Mouse (Mus musculus): ENCODE measurements around the gene Igf2bp2.

Igf2bp2 gene

DNA sequence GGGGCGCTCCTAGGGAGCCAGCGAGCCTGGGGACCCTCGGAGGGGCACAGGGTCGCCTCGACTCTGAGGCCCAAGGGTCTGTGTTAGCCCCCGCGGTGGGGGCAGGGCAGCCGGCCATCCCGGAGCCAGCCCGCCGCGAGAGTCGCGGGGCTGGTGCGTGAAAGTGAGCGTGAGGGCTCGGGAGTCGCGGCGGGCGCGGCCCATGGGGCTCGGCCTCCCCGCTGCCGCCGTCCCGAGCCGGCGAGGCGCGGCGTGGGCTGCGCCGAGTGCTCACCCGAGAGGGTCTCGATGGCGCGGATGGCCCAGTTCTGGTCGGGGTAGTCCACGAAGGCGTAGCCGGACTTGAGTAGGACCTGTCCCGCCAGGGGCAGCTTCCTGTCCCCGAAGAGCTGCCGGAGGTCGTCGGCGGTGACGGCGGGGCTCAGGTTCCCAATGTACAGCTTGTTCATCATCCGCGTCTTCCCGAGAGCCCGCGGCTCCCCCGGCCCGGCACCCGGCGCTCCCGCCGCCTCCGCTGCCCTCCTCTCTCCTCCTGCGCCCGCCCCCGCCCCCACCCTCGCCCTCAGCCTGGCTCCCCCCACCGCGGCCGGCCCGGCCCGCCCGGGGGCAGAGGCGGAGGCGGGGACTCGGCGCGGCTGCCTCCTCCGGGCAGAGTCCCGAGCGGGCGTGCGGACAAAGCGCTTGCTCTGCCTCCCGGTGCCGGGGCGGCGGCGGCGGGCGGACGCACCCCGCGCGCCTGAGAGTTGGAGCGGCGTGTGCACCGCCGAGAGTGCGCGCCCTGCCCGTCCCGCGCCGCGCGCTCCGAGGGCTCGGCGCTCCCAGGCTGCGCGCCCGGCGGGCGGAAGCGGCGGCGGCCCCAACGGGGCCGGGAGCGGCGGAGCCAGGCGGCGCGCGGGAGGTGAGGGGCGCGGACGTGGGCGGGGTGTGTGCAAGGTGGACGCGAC is at the start of gene Igf2bp2:
Gene Igf2bp2 (minus strand): TSS at position 788 of the 944 bp plus-strand sequence.
- DNase-seq (ENCODE audit: low spot score in 2 of 2) = peak; percentile 53 to 69

GRCm38 (mm10) chr16:22203501-22203900 is 40.4 kb upstream of the Igf2bp2 start:
- DNase-seq (ENCODE audit: low spot score in 2 of 2) = no peak

GRCm38 (mm10) chr16:22201858-22202257 is 38.8 kb upstream of the Igf2bp2 start:
- no peak for DNase-seq (ENCODE audit: low spot score in 2 of 2)

DNA sequence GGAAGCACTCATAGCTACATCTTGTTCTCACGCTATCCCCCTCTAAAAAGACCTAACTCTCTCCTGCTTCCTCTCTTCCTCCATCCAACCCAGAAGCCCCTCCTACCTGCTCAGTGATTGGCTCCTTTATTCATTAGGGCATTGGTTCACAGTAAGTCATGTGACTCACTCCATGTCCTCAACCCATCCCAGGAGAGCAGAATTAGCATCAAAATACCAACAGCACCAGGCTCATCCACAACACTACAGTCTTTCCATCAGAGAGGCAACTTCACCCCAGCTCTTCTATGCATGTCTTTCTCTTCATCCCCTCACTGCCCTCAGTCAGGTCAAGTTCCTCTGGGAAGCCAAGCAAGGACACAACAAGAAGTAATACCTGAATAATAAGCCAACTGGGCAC is 37.4 kb upstream of the Igf2bp2 start:
- no peak for DNase-seq (ENCODE audit: low spot score in 2 of 2)

DNA sequence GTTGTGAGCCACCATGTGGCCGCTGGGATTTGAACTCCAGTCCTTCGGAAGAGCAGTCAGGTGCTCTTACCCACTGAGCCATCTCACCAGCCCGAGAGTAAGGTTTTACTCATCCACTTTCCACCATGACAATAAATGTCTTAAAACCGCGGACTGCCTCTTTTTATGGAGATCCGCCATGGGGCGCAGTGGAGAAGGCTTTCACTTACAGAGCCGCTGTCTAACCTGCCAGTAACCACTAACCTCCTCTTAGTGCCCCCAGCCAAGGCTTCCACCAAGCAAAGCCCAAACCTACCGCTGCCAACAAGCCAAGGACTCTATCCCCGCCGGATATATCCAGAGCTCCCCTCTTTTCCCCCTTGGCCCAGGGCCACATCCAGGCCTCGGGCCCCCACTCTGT is 24.3 kb upstream of the Igf2bp2 start:
- no peak for DNase-seq (ENCODE audit: low spot score in 2 of 2)

- DNase-seq (ENCODE audit: low spot score in 2 of 2) = no peak
Observed at GRCm38 (mm10) chr16:22185411-22185810, 22.3 kb upstream of the Igf2bp2 start.

DNA sequence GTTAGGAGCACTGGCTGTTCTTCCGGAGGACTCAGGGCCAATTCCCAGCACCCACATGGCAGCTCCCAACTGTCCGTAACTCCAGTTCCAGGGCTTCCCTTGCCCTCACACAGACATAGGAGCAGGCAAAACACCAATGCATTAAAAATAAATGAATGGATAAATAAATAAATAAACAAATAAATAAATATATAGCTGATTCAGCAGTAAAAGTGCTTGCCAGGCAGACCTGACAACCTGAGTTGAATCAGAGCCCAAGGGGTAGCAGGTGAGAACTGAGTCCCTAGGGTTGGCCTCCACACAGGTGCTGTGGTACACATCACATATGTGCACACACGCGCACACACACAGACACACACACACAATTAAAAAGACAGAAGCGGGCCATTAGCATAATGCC is 21.0 kb upstream of the Igf2bp2 start:
- no peak for DNase-seq (ENCODE audit: low spot score in 2 of 2)

DNA sequence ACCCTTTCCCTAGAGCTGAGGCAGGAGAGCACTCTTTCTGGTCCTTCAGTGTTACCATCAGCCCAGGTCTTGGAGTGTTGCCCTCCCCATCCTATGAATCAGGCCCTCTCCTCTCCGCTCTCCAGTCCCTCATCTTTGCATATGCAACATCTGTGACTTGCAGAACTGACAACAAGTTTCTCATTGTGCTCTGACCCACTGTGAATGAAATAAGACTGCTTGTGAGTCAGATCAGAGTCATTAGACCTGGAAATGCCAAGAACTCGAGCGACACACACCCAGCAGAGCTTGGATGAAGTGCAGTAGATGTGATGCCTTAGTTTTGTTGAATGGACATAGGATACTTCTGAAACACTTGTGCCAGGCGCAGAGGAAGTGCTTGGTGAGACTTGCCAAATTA is 19.2 kb upstream of the Igf2bp2 start:
- no peak for DNase-seq (ENCODE audit: low spot score in 2 of 2)

- no peak for DNase-seq (ENCODE audit: low spot score in 2 of 2)
Observed at GRCm38 (mm10) chr16:22178793-22179192, 15.7 kb upstream of the Igf2bp2 start.

GRCm38 (mm10) chr16:22177999-22178398 is 14.9 kb upstream of the Igf2bp2 start:
- DNase-seq (ENCODE audit: low spot score in 2 of 2) = no peak

DNA sequence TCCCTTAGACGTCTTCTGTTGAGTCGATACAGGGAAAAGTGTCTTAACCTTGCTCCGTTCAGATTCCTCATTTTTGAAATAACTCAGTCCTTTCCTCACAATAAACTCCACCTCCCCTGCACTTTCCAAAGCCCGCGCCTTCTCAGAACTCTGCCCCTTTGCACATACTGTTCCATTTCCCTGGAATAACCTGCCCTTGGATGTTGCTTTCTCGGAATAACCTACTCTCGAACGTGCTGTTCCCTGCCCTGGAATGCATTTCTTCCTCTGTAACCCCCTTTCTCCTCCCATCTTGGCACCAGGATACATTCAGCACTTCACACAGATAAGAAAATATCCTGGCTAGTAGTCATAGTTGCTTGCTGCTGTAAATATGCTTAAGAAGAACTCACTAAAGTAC is 5.6 kb upstream of the Igf2bp2 start:
- DNase-seq (ENCODE audit: low spot score in 2 of 2) = peak in 1 of 2 experiments; percentile 2

- no peak for DNase-seq (ENCODE audit: low spot score in 2 of 2)
Observed at GRCm38 (mm10) chr16:22165556-22165955, 2.5 kb upstream of the Igf2bp2 start.

DNA sequence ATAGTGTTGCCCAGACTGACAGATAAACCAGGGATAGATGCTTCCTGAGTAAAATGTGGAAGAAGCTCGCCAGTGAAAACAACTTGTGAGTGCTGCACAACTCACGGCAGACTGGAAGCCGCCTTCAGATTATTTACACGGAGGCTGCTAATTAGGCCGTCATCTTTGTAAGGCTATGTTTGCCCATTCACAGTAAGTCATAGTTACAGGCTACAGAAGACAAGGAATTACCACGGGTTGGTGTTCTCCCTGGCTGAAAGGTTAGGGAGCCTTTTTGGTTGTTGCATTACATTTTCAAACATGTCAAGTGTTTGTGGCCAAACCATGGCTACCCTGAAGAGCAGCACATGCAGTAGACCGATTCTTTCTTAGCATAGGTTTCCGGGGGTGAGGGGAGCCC is 1.3 kb upstream of the Igf2bp2 start:
- DNase-seq (ENCODE audit: low spot score in 2 of 2) = no peak

- DNase-seq (ENCODE audit: low spot score in 2 of 2) = peak; percentile 27 to 38
Observed at GRCm38 (mm10) chr16:22163456-22163851, 355 bp upstream of the Igf2bp2 start.

- DNase-seq (ENCODE audit: low spot score in 2 of 2) = peak in 1 of 2 experiments; percentile 17
Observed at GRCm38 (mm10) chr16:22162066-22162511, 1.0 kb downstream of the Igf2bp2 start.

DNA sequence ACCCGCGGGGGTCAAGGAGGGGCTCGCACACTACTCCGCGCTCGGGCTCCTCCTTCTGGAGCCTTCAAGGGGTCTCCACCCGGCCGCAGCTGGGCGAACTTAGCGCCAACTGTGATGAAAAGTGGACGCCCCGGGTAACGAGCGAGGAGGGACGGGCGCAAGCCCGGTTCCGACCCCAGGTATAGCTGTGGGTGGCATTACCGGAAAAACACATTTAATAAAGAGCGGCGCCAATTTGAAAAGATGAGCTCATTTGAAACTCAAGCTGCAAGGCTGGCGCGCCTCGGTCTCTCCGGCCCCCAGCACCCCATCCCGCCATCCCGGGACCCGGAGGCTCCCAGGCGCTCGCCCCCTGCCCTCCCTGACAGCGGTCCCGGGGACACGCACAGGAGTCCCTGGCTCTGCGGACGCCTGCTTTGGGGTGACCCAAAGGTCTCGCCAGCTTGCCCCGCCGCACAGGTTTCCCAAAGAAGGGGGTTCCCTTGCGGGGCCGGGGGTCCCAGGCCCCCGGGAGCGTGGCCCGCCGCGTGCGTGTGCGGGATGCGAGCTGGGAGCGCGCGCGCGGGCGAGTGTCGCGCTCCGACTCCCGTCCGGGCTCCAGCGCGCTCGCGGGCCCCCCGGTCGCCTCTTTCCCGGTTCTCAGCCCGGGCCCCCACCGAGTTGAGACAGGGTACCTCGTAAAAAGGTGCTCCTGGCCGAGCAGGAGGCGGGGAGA is 1.6 kb downstream of the Igf2bp2 start:
- peak in 1 of 2 experiments; percentile 21 for DNase-seq (ENCODE audit: low spot score in 2 of 2)

DNA sequence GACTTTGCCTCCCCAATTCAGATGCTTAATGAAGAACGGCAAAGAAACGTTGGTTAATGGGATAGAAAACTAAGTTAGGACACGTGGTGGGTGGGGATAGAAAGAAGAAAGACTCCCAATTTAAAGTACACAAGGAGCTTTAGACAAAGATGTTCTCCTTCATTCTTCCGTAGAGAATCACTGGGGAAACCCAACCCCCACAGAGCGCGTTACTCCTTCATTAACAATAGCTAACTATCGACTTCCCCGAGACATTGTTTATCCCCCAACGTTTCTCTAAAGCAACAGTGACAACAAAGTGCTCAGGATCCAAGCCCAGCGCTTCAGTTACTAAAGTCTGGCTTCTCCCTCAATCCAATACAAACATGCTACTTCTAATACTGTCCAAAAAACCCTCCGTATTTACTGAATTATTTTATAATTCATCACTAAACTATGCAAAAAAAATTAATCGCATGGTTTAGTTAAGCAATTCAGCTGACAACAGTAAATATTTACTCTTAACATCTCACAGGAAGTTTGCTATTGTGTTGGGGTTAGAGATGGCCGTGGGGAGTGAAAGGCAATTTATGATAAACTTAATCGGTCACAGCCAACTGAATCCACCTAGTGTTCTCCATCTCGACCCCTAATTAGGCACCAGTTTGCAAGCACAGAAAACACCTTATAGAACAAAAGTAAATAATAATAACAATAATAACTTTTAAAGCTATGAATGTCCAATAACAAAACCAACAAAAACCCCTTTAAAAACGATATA is 2.5 kb downstream of the Igf2bp2 start:
- DNase-seq (ENCODE audit: low spot score in 2 of 2) = no peak

DNA sequence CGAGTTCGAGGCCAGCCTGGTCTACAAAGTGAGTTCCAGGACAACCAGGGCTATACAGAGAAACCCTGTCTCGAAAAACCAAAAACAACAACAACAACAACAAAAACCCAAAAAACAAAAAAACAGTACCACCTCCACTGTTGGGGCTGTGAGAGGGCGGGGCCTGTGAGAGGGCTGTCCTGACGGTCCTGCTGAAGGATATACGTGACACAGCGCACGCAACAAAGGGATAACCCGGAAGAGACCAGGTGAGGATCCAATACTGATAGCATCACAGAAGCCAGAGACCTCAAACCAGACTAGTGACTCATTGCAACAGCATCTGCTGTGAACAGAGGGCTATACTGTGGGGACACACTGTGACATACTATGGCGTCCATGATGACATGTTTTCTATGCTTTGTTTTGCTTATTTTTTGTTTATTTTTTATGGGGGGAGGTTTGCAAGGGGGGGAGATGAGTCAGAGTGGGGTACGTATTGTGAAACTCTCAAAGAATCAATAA is 10.1 kb downstream of the Igf2bp2 start:
- DNase-seq (ENCODE audit: low spot score in 2 of 2) = no peak

- peak; percentile 8 to 27 for DNase-seq (ENCODE audit: low spot score in 2 of 2)
Observed at GRCm38 (mm10) chr16:22151706-22152315, 11.3 kb downstream of the Igf2bp2 start.

DNA sequence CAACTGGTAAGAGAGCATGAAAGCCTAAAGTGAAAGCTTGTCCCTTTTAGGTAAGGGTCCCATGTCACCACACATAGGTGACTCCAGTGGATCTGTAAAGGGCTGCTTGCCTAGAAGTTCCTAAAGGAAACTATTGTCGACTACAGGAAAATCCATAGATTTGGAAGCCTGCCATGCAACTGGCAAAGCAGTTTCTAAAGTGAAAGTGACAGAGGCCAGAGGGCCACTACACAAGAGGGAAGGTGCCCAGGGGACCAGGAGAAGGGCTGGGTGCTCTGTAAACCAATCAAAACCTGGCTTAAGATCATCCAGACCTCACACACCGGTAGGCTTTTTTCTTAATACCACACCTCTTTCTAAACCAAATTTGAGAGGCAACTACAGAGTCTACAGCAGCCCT is 12.7 kb downstream of the Igf2bp2 start:
- DNase-seq (ENCODE audit: low spot score in 2 of 2) = no peak

- no peak for DNase-seq (ENCODE audit: low spot score in 2 of 2)
Observed at GRCm38 (mm10) chr16:22149659-22150345, 13.3 kb downstream of the Igf2bp2 start.

All from urinary bladder, postnatal 36 days (tissue).